Mouse (Mus musculus) bone marrow, adult 2 months (tissue): ENCODE measurements at regions not wholly inside any gene's neighbourhood (a gene's known extent, or its start where the extent isn't known, plus 50 kb on each side); places are given as distances from the start of the nearest gene placed in this dataset.

Experiments used
- CTCF ChIP-seq: fragments of 200-500 bp; IDR thresholded peaks from 2 replicates; pipeline ENCODE4 v1.5.1; 2011; ENCODE audit warnings: low read length, control low read depth; ENCODE audit not compliant: control insufficient read depth, insufficient read depth
- POLR2A ChIP-seq: fragments of 200-500 bp; IDR thresholded peaks from 2 replicates; pipeline ENCODE4 v1.6.1; 2011; ENCODE audit warnings: low read depth, mild to moderate bottlenecking, control low read depth, low read length, borderline replicate concordance; ENCODE audit not compliant: control insufficient read depth

GRCm38 (mm10) chr1:35562786-35563185, 505.4 kb upstream of the Hs6st1 start:
- TF ChIP-seq CTCF (no peak), POLR2A (no peak)
